Mouse (Mus musculus): ENCODE measurements at regions not wholly inside any gene's neighbourhood (a gene's known extent, or its start where the extent isn't known, plus 50 kb on each side); places are given as distances from the start of the nearest gene placed in this dataset.

DNA sequence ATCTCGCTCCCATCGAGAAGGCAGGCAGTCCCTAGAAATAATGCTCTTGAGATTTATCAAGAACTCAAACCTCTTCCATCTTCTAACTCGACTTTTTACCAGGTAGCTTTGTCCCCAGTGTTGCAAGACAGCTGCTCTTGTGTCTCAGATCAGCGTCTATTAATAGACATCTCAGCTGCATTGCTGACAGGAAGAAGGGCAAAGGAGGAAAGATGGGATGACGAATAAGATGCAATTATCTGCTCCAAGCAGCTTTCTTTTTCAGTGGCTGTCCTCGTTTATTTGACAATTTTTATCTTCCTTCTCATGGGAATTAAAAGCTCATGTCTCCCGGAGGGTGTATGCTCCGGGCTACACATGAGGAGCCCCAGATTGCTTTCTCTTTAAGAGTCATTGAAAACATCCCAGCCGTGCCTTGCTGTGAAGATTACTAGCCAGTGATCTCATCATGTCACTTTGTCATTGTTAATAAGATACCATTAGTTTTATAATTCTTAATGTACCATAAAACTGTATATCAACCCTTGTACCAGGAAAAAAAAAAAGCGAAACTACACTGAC lies 299.9 kb upstream of the Eci2 start:
- Histone ChIP-seq H3K4me3 (ENCODE audit: low read depth, low read length) (no peak overlapping the region; the same call in 1 of the 2 replicates), H3K4me1 (ENCODE audit: control insufficient read depth, insufficient read depth, low read length) (no peaks in the 10 kb centered on the region), H3K36me3 (ENCODE audit: control insufficient read depth, insufficient read depth, low read length) (no peaks in the 10 kb centered on the region), H3K27ac (ENCODE audit: low read depth, low read length) (no peak overlapping the region), H3K27me3 (ENCODE audit: control insufficient read depth, insufficient read depth, low read length) (no peaks in the 10 kb centered on the region), H3K9ac (ENCODE audit: low read depth, low read length) (0 out of 2 replicates have a peak overlapping the region, but pooled peaks have one; percentile 34), H3K4me2 (peak overlapping the region; percentile 50), H3K9me3 (replicated peaks; ENCODE audit: control insufficient read depth, low read length) (no peaks in the 10 kb centered on the region)
- WGBS (ENCODE audit: insufficient replicate concordance): 40% methylated on average over 10 of the region's 10 CpGs
- ATAC-seq (replicated peaks; ENCODE audit: insufficient number of reproducible peaks, low FRiP score, low TSS enrichment): no peak

DNA sequence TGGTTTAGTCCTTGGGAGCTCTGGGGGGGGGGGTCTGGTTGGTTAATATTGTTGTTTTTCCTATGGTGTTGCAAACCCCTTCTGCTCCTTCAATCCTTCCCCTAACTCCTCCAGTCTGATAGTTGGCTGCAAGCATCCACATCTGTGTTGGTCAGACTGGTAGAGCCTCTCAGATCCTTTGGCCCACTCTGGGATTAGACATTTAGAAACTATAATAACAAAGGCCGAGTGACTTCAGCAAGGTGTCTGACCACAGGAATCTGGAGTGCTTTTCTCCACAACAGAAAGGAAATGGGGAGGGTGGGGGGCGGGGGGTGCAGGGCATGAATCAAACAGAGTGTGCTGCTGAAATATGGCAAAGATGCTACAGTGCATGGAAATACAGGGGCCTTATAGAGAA lies 301.4 kb upstream of the Eci2 start:
- H3K27ac ChIP-seq (ENCODE audit: low read depth, low read length): no peak overlapping the region
- H3K27me3 ChIP-seq (ENCODE audit: control insufficient read depth, insufficient read depth, low read length): no peaks in the 10 kb centered on the region
- ATAC-seq (replicated peaks; ENCODE audit: insufficient number of reproducible peaks, low FRiP score, low TSS enrichment): no peak
- no peaks in the 10 kb centered on the region for H3K4me1 ChIP-seq (ENCODE audit: control insufficient read depth, insufficient read depth, low read length)
- no peaks in the 10 kb centered on the region for H3K36me3 ChIP-seq (ENCODE audit: control insufficient read depth, insufficient read depth, low read length)
- no peak overlapping the region for H3K4me3 ChIP-seq (ENCODE audit: low read depth, low read length)
- no peaks in the 10 kb centered on the region for H3K9me3 ChIP-seq (replicated peaks; ENCODE audit: control insufficient read depth, low read length)
- WGBS (ENCODE audit: insufficient replicate concordance): 66% methylated on average over 2 of the region's 2 CpGs
- no peak overlapping the region for H3K4me2 ChIP-seq
- no peak overlapping the region for H3K9ac ChIP-seq (ENCODE audit: low read depth, low read length)

DNA sequence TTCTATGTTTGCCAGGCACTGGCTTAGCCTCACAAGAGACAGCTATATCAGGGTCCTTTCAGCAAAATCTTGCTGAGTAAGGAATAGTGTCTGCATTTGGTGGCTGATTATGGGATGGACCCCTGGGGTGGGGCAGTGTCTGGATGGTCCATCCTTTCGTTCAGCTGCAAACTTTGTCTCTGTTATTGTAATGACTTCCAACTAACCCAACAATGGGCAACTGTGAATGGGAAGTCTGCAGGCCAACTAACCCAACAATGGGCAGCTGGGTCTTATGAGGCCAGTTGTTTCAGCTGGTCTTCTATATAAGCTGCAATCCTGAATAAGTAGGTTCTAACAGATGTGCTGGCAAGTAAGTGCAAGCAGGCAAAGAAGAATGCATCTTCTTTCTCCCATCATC lies 304.0 kb upstream of the Eci2 start:
- Histone ChIP-seq H3K4me2 (no peak overlapping the region), H3K9ac (ENCODE audit: low read depth, low read length) (no peak overlapping the region), H3K4me3 (ENCODE audit: low read depth, low read length) (no peak overlapping the region), H3K27ac (ENCODE audit: low read depth, low read length) (no peak overlapping the region), H3K9me3 (replicated peaks; ENCODE audit: control insufficient read depth, low read length) (no peaks in the 10 kb centered on the region), H3K36me3 (ENCODE audit: control insufficient read depth, insufficient read depth, low read length) (no peaks in the 10 kb centered on the region), H3K4me1 (ENCODE audit: control insufficient read depth, insufficient read depth, low read length) (no peaks in the 10 kb centered on the region), H3K27me3 (ENCODE audit: control insufficient read depth, insufficient read depth, low read length) (no peaks in the 10 kb centered on the region)
- WGBS (ENCODE audit: insufficient replicate concordance): 80% methylated on average over 1 of the region's 1 CpGs
- no peak for ATAC-seq (replicated peaks; ENCODE audit: insufficient number of reproducible peaks, low FRiP score, low TSS enrichment)

DNA sequence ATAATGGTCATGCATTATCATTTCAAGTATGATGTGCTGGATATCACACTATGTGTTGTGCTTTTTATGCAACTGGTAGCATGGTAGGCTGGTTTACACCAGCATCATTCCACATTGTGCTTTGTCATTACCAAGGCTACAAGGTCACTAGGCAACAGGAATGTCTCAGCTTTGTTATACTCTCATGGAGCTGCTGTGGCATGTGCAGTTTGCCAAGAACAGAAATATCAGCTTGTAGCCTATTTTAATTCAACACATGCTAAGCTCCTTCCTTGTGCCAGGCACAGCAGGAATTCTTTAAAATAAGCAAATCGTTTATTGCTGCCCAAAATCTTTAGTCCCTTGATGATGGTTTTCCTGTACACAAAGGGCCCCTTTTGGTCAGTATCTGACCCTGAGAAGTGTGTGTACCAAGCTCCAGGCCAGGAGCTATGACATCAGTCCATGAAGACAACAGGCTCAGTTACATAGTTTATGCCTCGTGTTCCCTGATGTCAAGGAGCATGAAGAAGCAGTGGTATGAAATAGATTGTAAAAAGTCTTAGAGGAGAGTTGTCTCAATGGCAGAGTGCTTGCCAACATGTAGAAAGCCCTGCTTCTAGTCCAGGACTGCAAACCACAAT lies 314.0 kb upstream of the Cdyl start:
- H3K9ac ChIP-seq (ENCODE audit: low read depth, low read length): no peak overlapping the region
- no peaks in the 10 kb centered on the region for H3K9me3 ChIP-seq (replicated peaks; ENCODE audit: control insufficient read depth, low read length)
- H3K4me2 ChIP-seq: no peak overlapping the region
- no peak for ATAC-seq (replicated peaks; ENCODE audit: insufficient number of reproducible peaks, low FRiP score, low TSS enrichment)
- no peaks in the 10 kb centered on the region for H3K4me1 ChIP-seq (ENCODE audit: control insufficient read depth, insufficient read depth, low read length)
- no peak overlapping the region for H3K4me3 ChIP-seq (ENCODE audit: low read depth, low read length)
- H3K36me3 ChIP-seq (ENCODE audit: control insufficient read depth, insufficient read depth, low read length): no peaks in the 10 kb centered on the region
- 68% methylated on average over 2 of the region's 2 CpGs for WGBS (ENCODE audit: insufficient replicate concordance)
- H3K27ac ChIP-seq (ENCODE audit: low read depth, low read length): no peak overlapping the region
- H3K27me3 ChIP-seq (ENCODE audit: control insufficient read depth, insufficient read depth, low read length): no peaks in the 10 kb centered on the region

DNA sequence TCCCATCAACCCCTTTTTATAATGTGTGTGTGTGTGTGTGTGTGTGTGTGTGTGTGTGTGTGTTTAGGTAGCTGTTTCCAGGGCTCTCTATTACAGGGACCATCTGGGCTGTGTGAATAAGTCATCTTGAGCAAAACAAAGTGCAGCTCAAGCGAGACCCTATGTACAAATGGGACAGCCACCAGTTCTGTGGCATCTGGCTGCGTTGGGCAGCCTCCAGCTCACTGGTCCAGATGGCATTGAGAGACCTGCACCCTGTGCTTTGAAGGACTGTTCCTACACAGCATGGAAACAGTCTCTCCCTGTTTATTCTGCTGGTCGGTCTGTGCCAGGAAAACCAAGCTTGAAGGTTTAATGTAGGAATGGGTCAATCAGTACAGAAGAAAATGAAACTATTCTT lies 311.4 kb upstream of the Cdyl start:
- WGBS (ENCODE audit: insufficient replicate concordance): 78% methylated on average over 3 of the region's 3 CpGs
- no peak for ATAC-seq (replicated peaks; ENCODE audit: insufficient number of reproducible peaks, low FRiP score, low TSS enrichment)
- no peak overlapping the region for H3K9ac ChIP-seq (ENCODE audit: low read depth, low read length)

DNA sequence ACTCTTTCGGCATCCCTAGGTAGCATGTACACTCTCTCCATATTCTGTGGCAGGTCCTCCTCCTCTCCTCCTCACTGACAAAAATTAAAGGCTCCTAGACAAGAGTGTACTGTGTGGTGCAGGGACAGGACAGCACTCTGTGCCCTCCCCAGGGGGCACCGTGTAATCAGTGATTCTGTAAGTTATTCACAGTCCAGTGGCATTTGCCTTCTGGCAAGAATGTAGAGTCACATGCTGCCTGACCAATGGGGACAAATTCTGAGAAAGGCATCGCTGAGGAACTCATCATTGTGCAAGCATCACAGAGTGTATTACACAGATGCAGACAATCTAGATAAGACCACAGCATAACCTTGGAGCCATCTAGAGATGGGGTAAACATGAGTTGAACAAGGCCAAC lies 300.3 kb upstream of the Cdyl start:
- Histone ChIP-seq H3K4me1 (ENCODE audit: control insufficient read depth, insufficient read depth, low read length) (no peaks in the 10 kb centered on the region), H3K4me3 (ENCODE audit: low read depth, low read length) (no peak overlapping the region), H3K9ac (ENCODE audit: low read depth, low read length) (no peak overlapping the region), H3K27ac (ENCODE audit: low read depth, low read length) (no peak overlapping the region), H3K9me3 (replicated peaks; ENCODE audit: control insufficient read depth, low read length) (no peaks in the 10 kb centered on the region), H3K36me3 (ENCODE audit: control insufficient read depth, insufficient read depth, low read length) (no peaks in the 10 kb centered on the region), H3K4me2 (no peak overlapping the region), H3K27me3 (ENCODE audit: control insufficient read depth, insufficient read depth, low read length) (no peaks in the 10 kb centered on the region)
- no peak for ATAC-seq (replicated peaks; ENCODE audit: insufficient number of reproducible peaks, low FRiP score, low TSS enrichment)
- WGBS (ENCODE audit: insufficient replicate concordance): 76% methylated on average over 3 of the region's 3 CpGs

More for the DNA sequence above, 311.4 kb upstream of the Cdyl start:
- no peak overlapping the region for H3K27ac ChIP-seq (ENCODE audit: low read depth, low read length)
- H3K36me3 ChIP-seq (ENCODE audit: control insufficient read depth, insufficient read depth, low read length): no peaks in the 10 kb centered on the region
- no peaks in the 10 kb centered on the region for H3K27me3 ChIP-seq (ENCODE audit: control insufficient read depth, insufficient read depth, low read length)
- no peak overlapping the region for H3K4me3 ChIP-seq (ENCODE audit: low read depth, low read length)
- no peaks in the 10 kb centered on the region for H3K9me3 ChIP-seq (replicated peaks; ENCODE audit: control insufficient read depth, low read length)
- no peak overlapping the region for H3K4me2 ChIP-seq
- no peaks in the 10 kb centered on the region for H3K4me1 ChIP-seq (ENCODE audit: control insufficient read depth, insufficient read depth, low read length)

DNA sequence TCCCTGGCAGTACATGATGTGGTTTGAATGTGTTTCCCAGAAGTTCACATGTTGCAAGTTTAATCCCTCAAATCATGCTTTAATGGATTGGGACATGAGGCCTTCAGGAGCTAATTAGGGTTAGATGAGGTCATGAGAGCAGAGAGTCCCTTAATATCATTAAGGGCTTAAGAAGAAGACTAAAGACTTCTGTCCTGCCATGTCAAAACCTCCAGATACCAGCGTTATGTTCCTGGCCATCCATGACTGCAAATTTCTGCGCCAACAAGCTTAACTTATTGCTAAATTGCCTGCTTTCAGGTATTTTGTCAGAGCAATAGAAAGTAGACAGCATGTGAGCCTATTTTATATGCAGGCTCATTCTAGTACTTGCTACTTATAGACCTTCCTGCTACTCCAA lies 282.1 kb upstream of the Cdyl start:
- Histone ChIP-seq H3K4me3 (ENCODE audit: low read depth, low read length) (no peak overlapping the region), H3K4me2 (no peak overlapping the region), H3K27me3 (ENCODE audit: control insufficient read depth, insufficient read depth, low read length) (no peaks in the 10 kb centered on the region), H3K27ac (ENCODE audit: low read depth, low read length) (no peak overlapping the region), H3K9ac (ENCODE audit: low read depth, low read length) (no peak overlapping the region), H3K36me3 (ENCODE audit: control insufficient read depth, insufficient read depth, low read length) (no peaks in the 10 kb centered on the region), H3K9me3 (replicated peaks; ENCODE audit: control insufficient read depth, low read length) (no peaks in the 10 kb centered on the region), H3K4me1 (ENCODE audit: control insufficient read depth, insufficient read depth, low read length) (no peaks in the 10 kb centered on the region)
- WGBS (ENCODE audit: insufficient replicate concordance): 88% methylated on average over 2 of the region's 2 CpGs
- no peak for ATAC-seq (replicated peaks; ENCODE audit: insufficient number of reproducible peaks, low FRiP score, low TSS enrichment)

DNA sequence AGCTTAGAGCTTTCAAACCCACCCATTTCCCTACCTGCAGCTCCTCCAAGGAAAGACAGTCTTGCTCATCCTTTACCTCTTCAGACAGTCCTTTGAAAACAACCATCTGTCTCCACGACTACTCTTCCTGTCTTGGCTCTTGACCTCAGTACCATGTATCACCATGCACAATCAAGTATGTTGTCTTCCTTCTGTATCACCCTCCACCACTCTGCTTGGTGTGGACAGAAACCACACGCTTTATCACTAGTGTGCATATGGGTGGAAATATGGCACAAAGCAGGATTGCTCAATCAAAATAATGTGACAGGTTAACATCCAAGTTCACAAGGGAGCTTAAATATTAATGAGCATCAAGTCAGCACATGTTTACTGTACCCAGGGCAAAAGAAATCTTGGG lies 280.1 kb upstream of the Cdyl start:
- Histone ChIP-seq H3K4me3 (ENCODE audit: low read depth, low read length) (no peak overlapping the region), H3K9me3 (replicated peaks; ENCODE audit: control insufficient read depth, low read length) (no peaks in the 10 kb centered on the region), H3K36me3 (ENCODE audit: control insufficient read depth, insufficient read depth, low read length) (no peaks in the 10 kb centered on the region), H3K4me1 (ENCODE audit: control insufficient read depth, insufficient read depth, low read length) (peaks cover 8% of the 10 kb centered on the region), H3K27me3 (ENCODE audit: control insufficient read depth, insufficient read depth, low read length) (no peaks in the 10 kb centered on the region), H3K9ac (ENCODE audit: low read depth, low read length) (no peak overlapping the region), H3K27ac (ENCODE audit: low read depth, low read length) (no peak overlapping the region), H3K4me2 (no peak overlapping the region)
- ATAC-seq (replicated peaks; ENCODE audit: insufficient number of reproducible peaks, low FRiP score, low TSS enrichment): no peak
- WGBS (ENCODE audit: insufficient replicate concordance): 78% methylated on average over 2 of the region's 2 CpGs
